Mouse (Mus musculus) forebrain, embryonic 14.5 days (tissue): ENCODE data around the gene Ctc1. TPM values are rescaled to one million over a fixed set of nuclear protein-coding genes. Genes with fewer than 3 reads are reported as not detected.
A peak's percentile ranks its signal among the peaks of the same experiment; 100 is the strongest.
"Not testable (repeated sequence)": the region's sequence is repeated elsewhere in the genome, so short reads cannot be mapped to it uniquely, and the experiment has no call there.

ENCODE experiments used
- ATAC-seq: fragments of 200-750 bp; cut with Nextera tagmentation; 2 replicates; pipeline ENCODE4 v1.8.0; 2017; ENCODE audit warnings: mild to moderate bottlenecking, moderate library complexity
- DNase-seq: peaks from one replicate; pipeline ENCODE4 v3.0.0-alpha.2; 2015; ENCODE audit warnings: low spot score
- H3K27ac ChIP-seq: fragments of 300-500 bp; sonication (generic); 2 replicates; pipeline ENCODE4 v1.5.1; 2014; ENCODE audit warnings: low read depth, mild to moderate bottlenecking, control low read depth, low read length, moderate library complexity
- H3K27me3 ChIP-seq: fragments of 300-500 bp; sonication (generic); replicated peaks from 2 replicates; pipeline ENCODE4 v1.6.1; 2014; ENCODE audit warnings: low read length, control low read depth, mixed read lengths; ENCODE audit not compliant: control insufficient read depth, insufficient read depth
- H3K36me3 ChIP-seq: fragments of 300-500 bp; sonication (generic); 2 replicates; pipeline ENCODE4 v1.6.1; 2014; ENCODE audit warnings: low read length, control low read depth; ENCODE audit not compliant: control insufficient read depth, insufficient read depth
- H3K4me1 ChIP-seq: fragments of 300-500 bp; sonication (generic); 2 replicates; pipeline ENCODE4 v1.6.1; 2014; ENCODE audit warnings: antibody characterized with exemption, low read length, control low read depth; ENCODE audit not compliant: control insufficient read depth, insufficient read depth
- H3K4me2 ChIP-seq: fragments of 300-500 bp; sonication (generic); 2 replicates; pipeline ENCODE4 v1.6.1; 2014; ENCODE audit warnings: mild to moderate bottlenecking, control low read depth, low read length
- H3K4me3 ChIP-seq: fragments of 300-500 bp; sonication (generic); 2 replicates; pipeline ENCODE4 v1.5.1; 2014; ENCODE audit warnings: low read depth, low read length, control low read depth
- H3K9ac ChIP-seq: fragments of 300-500 bp; sonication (generic); 2 replicates; pipeline ENCODE4 v1.6.1; 2014; ENCODE audit warnings: mild to moderate bottlenecking, low read length, control low read depth, moderate library complexity
- H3K9me3 ChIP-seq: fragments of 300-500 bp; sonication (generic); replicated peaks from 2 replicates; pipeline ENCODE4 v1.6.1; 2016; ENCODE audit warnings: low read length, control low read depth, mixed read lengths; ENCODE audit not compliant: control insufficient read depth
- WGBS: fragments of 180-500 bp; shearing (Covaris S2); extraction: QIAGEN DNeasy Blood & Tissue Kit; methylation state at CpG from one replicate; pipeline ENCODE4 v1.1.7; 2014; 5-methylcytosine and 5-hydroxymethylcytosine counted together
- polyA plus RNA-seq: library from polyadenylated mRNA; unstranded; fragments of >200 nt; fragmentation: Nextera tagmentation; extraction: Ambion mirVana; gene quantifications from 2 replicates; pipeline ENCODE4 v1.2.1, GENCODE M21; 2014

Gene Ctc1
- 43.4 and 56.1 TPM in 2 replicates for polyA plus RNA-seq

- peak within 1 kb of the TSS; percentile 65 for H3K4me3 ChIP-seq
- DNase-seq, result peak; percentile 97
These were observed at the start of gene Ctc1 for GRCm38 (mm10) chr11:69015644-69016441. Gene Ctc1 (plus strand): TSS chr11:69015911.

GRCm38 (mm10) chr11:68966554-68966953, 49.2 kb upstream of the Ctc1 start:
- no peaks in the 10 kb centered on the region for H3K36me3 ChIP-seq
- DNase-seq, result no peak
- peaks cover 7% of the 10 kb centered on the region; the same call in 1 of the 2 replicates for H3K4me1 ChIP-seq
- H3K9me3 ChIP-seq, result no peaks in the 10 kb centered on the region
- no peak overlapping the region for H3K27ac ChIP-seq
- no peak overlapping the region for H3K9ac ChIP-seq
- no peaks in the 10 kb centered on the region for H3K27me3 ChIP-seq
- no peak for ATAC-seq
- 61% methylated on average over 1 of the region's 1 CpGs for WGBS
- no peak overlapping the region for H3K4me2 ChIP-seq
- no peak overlapping the region for H3K4me3 ChIP-seq

More at GRCm38 (mm10) chr11:69015644-69016441, at the start of gene Ctc1:
- ATAC-seq, result peak; percentile 95
- Histone ChIP-seq H3K36me3 (0 out of 2 replicates have a peak, but pooled peaks cover 1% of the 10 kb centered on the region), H3K27ac (peak within 1 kb of the TSS; percentile 87), H3K9me3 (no peaks in the 10 kb centered on the region), H3K4me2 (peak within 1 kb of the TSS; percentile 87), H3K4me1 (peaks cover 9% of the 10 kb centered on the region), H3K9ac (peak within 1 kb of the TSS; percentile 89), H3K27me3 (no peaks in the 10 kb centered on the region)
- WGBS, result 3% methylated on average over 38 of the region's 38 CpGs

- H3K27me3 ChIP-seq, result no peaks in the 10 kb centered on the region
- peaks cover 7% of the 10 kb centered on the region; the same call in 1 of the 2 replicates for H3K4me1 ChIP-seq
- no peak within 1 kb of the TSS for H3K27ac ChIP-seq
- peak within 1 kb of the TSS; percentile 77 for H3K9ac ChIP-seq
- peak within 1 kb of the TSS; percentile 60 for H3K4me3 ChIP-seq
- no peaks in the 10 kb centered on the region for H3K9me3 ChIP-seq
- peak; percentile 98 for ATAC-seq
- no peaks in the 10 kb centered on the region for H3K36me3 ChIP-seq
- peak; percentile 95 for DNase-seq
- H3K4me2 ChIP-seq, result peak within 1 kb of the TSS; percentile 92
- WGBS, result under 1% methylated on average over 50 of the region's 50 CpGs
These were observed 48.1 kb upstream of the Ctc1 start, which contains the start of gene Slc25a35 for GRCm38 (mm10) chr11:68967337-68968282. Gene Slc25a35 (plus strand): TSS chr11:68968131.

DNA sequence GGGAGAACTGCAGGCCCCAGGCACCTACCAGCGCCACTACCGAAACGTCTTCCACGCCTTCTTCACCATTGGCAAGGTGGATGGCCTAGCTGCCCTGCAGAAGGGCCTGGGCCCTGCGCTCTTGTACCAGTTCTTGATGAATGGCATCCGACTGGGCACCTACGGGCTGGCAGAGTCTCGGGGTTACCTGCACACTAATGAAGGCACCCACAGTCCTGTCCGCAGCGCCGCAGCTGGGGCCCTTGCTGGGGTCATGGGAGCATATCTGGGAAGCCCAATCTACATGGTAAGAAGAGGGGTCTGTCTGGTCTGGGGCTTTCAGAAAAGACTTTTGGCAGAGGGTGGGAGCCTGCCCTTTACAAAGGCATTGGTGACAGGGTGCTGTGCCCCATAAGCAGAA, 47.0 kb upstream of the Ctc1 start:
- no peak overlapping the region for H3K4me3 ChIP-seq
- 82% methylated on average over 11 of the region's 11 CpGs for WGBS

GRCm38 (mm10) chr11:68970232-68970631, 45.5 kb upstream of the Ctc1 start:
- Histone ChIP-seq H3K9me3 (no peaks in the 10 kb centered on the region), H3K9ac (no peak overlapping the region), H3K36me3 (no peaks in the 10 kb centered on the region), H3K4me1 (peaks cover 7% of the 10 kb centered on the region; the same call in 1 of the 2 replicates), H3K27me3 (no peaks in the 10 kb centered on the region), H3K4me3 (no peak overlapping the region), H3K4me2 (no peak overlapping the region), H3K27ac (no peak overlapping the region)
- no peak for DNase-seq
- no peak for ATAC-seq
- 67% methylated on average over 4 of the region's 4 CpGs for WGBS

More for the DNA sequence above, 47.0 kb upstream of the Ctc1 start:
- no peak overlapping the region for H3K9ac ChIP-seq
- DNase-seq, result no peak
- H3K4me1 ChIP-seq, result peaks cover 7% of the 10 kb centered on the region; the same call in 1 of the 2 replicates
- H3K36me3 ChIP-seq, result no peaks in the 10 kb centered on the region
- H3K27ac ChIP-seq, result no peak overlapping the region
- peak overlapping the region; percentile 92; the same call in 1 of the 2 replicates for H3K4me2 ChIP-seq
- H3K9me3 ChIP-seq, result no peaks in the 10 kb centered on the region
- no peaks in the 10 kb centered on the region for H3K27me3 ChIP-seq
- ATAC-seq, result no peak

- peak; percentile 96 for ATAC-seq
- Histone ChIP-seq H3K4me3 (peak overlapping the region; percentile 36), H3K9ac (peak overlapping the region; percentile 45; the same call in 1 of the 2 replicates), H3K4me2 (peak overlapping the region; percentile 62)
- not testable (repeated sequence) for H3K27me3 ChIP-seq, H3K4me1 ChIP-seq, H3K9me3 ChIP-seq, H3K27ac ChIP-seq, H3K36me3 ChIP-seq
- WGBS, result under 1% methylated on average over 37 of the region's 38 CpGs
- DNase-seq, result peak; percentile 89
These were observed 42.3 kb upstream of the Ctc1 start for GRCm38 (mm10) chr11:68973250-68974058.

- DNase-seq (no peak), ATAC-seq (no peak)
- Histone ChIP-seq H3K27me3 (no peaks in the 10 kb centered on the region), H3K27ac (no peak overlapping the region), H3K4me2 (peak overlapping the region; percentile 62), H3K4me1 (no peaks in the 10 kb centered on the region), H3K9me3 (no peaks in the 10 kb centered on the region), H3K36me3 (no peaks in the 10 kb centered on the region), H3K9ac (no peak overlapping the region), H3K4me3 (peak overlapping the region; percentile 36)
- WGBS, result 18% methylated on average over 6 of the region's 6 CpGs
These were observed 41.7 kb upstream of the Ctc1 start for GRCm38 (mm10) chr11:68974059-68974450.

DNA sequence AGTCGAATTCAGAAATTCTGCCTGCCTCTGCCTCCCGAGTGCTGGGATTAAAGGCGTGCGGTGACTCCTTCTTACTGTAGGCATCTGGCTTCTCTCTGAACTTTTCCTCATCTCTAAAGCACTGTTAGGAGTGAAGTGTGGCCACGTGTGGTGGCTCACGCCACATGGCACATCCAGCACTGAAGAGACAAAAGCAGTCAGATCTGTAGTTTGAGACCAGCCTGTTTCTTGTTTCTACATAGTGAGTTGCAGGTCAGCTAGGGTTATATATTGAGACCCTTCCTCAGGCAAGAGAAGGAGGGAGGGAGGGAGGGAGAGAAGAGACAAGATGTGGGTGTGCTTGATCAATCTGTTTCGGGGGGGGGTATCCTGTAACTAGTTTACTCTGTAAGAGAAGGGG, 40.6 kb upstream of the Ctc1 start, which contains the start of gene Rangrf:
Gene Rangrf (minus strand): TSS at position 101 of the 400 bp plus-strand sequence.
- no peak for ATAC-seq
- 84% methylated on average over 7 of the region's 7 CpGs for WGBS
- Histone ChIP-seq H3K9ac (no peak within 1 kb of the TSS), H3K36me3 (no peaks in the 10 kb centered on the region), H3K4me3 (peak within 1 kb of the TSS; percentile 36; the same call in 1 of the 2 replicates), H3K27me3 (no peaks in the 10 kb centered on the region), H3K4me1 (no peaks in the 10 kb centered on the region), H3K9me3 (no peaks in the 10 kb centered on the region), H3K4me2 (peak within 1 kb of the TSS; percentile 62), H3K27ac (no peak within 1 kb of the TSS)
- DNase-seq, result no peak
